Mouse (Mus musculus) ES-E14 (cell line): ENCODE data around the gene Pde6h. TPM values are rescaled to one million over a fixed set of nuclear protein-coding genes. Genes with fewer than 3 reads are reported as not detected.
A peak's percentile ranks its signal among the peaks of the same experiment; 100 is the strongest.

Experiments used
- DNase-seq: peaks from one replicate; pipeline ENCODE4 v3.0.0-alpha.2; 2013; ENCODE audit warnings: low read depth, low spot score
- H3K27ac ChIP-seq: 2 replicates; pipeline ENCODE4 v1.5.1; 2012; ENCODE audit warnings: low read depth, mild to moderate bottlenecking, low read length, moderate library complexity, mixed read lengths; ENCODE audit not compliant: poor library complexity, insufficient read depth, severe bottlenecking
- H3K36me3 ChIP-seq: 2 replicates; pipeline ENCODE4 v1.6.1; 2012; ENCODE audit warnings: mild to moderate bottlenecking, low read length, moderate library complexity, mixed read lengths; ENCODE audit not compliant: control insufficient read depth, poor library complexity, insufficient read depth, severe bottlenecking
- H3K4me1 ChIP-seq, 2 experiments: fragments of 150-350 bp in 1 of 2; sonication (generic) in 1 of 2; 2 replicates each; pipeline ENCODE4 v1.6.1; 2012; ENCODE audit warnings: low read length in 2 of 2, mild to moderate bottlenecking in 1 of 2, mixed read lengths in 1 of 2; ENCODE audit not compliant: control insufficient read depth in 2 of 2, insufficient read depth in 2 of 2, poor library complexity in 1 of 2
- H3K4me3 ChIP-seq, 2 experiments: fragments of 150-350 bp in 1 of 2; sonication (generic) in 1 of 2; 2 replicates each; pipeline ENCODE4 v1.5.1; 2012; ENCODE audit warnings: low read length in 2 of 2, low read depth in 1 of 2, mild to moderate bottlenecking in 1 of 2, mixed read lengths in 1 of 2; ENCODE audit not compliant: insufficient read depth in 1 of 2, poor library complexity in 1 of 2, severe bottlenecking in 1 of 2
- H3K9ac ChIP-seq: 2 replicates; pipeline ENCODE4 v1.6.1; 2012; ENCODE audit warnings: low read depth, mild to moderate bottlenecking, low read length, mixed read lengths; ENCODE audit not compliant: poor library complexity, insufficient read depth, severe bottlenecking
- H3K9me3 ChIP-seq: fragments of 150-350 bp; sonication (generic); 2 replicates; pipeline ENCODE4 v1.6.1; 2012; ENCODE audit warnings: low read depth, mild to moderate bottlenecking, low read length; ENCODE audit not compliant: control insufficient read depth, insufficient read depth
- CHD2 ChIP-seq: IDR thresholded peaks from 2 replicates; pipeline ENCODE4 v1.6.1; 2014; ENCODE audit warnings: mild to moderate bottlenecking, low read depth, low read length, inconsistent platforms
- HCFC1 ChIP-seq: IDR thresholded peaks from 2 replicates; pipeline ENCODE4 v1.6.1; 2012; ENCODE audit warnings: low read length, inconsistent platforms, borderline replicate concordance; ENCODE audit not compliant: insufficient read depth
- MAFK ChIP-seq: IDR thresholded peaks from 2 replicates; pipeline ENCODE4 v1.6.1; 2014; ENCODE audit warnings: mild to moderate bottlenecking, low read depth, low read length, inconsistent platforms; ENCODE audit not compliant: insufficient read depth
- ZC3H11A ChIP-seq: IDR thresholded peaks from 2 replicates; pipeline ENCODE4 v1.6.1; 2012; ENCODE audit warnings: low read depth, mild to moderate bottlenecking, inconsistent platforms, low read length, borderline replicate concordance
- ZNF384 ChIP-seq: IDR thresholded peaks from 2 replicates; pipeline ENCODE4 v1.6.1; 2012; ENCODE audit warnings: low read depth, low read length, inconsistent platforms
- in situ Hi-C, 2 experiments: fragments of 600-800 bp; cut with MboI; formaldehyde crosslinking; loops; one replicate each; pipeline ENCODE4 v1.15.1; 2025; ENCODE audit warnings: low sequenced_read_pairs in 2 of 2, inconsistent platforms in 1 of 2; ENCODE audit not compliant: unreplicated experiment in 2 of 2
- total RNA-seq: library from RNA; depleted of rRNA; stranded (reverse); fragments of 300-350 nt; gene quantifications from 2 replicates; pipeline ENCODE4 v1.2.3, GENCODE M21; 2012

Gene Pde6h
- total RNA-seq, 1 experiment: 0.45 TPM

DNA sequence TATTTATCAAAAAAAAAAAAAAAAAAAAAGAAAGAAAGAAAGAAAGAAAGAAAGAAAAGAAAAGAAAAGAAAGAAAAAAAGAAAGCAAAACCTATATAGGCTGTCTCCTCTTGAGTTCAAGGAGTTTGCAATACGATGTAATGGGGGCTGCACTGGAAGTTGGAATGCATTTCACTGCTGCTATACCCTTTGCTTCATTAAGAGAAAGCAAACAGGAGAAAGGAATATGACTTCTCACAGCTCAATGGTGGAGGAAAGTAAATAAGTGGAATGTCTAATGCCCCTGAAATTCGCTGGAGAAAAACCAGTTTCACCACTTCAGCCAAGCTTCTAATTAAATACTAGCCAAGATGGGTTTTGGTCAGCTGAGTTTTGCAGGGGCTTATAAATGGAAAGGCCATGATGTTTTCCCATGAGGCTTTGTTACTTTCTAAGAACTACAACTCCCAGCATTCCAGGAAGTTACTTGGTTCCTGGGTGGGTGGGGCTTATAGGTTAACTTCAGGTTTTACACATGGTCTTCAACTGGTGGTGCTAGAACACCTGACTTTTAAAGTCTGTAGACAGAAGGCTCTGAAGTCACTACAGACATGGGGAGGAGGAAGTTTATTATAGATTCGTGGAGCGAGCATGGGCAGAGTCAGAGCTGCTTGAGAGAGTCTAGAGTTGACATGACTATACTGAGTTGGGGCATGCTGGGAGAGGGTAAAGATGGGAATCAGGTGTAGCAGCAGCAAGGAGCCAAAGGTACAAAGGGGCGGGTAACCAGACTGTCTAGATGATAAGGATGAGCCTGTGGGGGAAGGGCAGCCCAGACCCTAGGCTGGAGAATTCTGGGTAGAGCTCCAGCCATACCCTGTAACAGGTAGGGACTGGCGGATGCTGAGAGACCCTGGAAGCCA lies 77.9 kb downstream of the Pde6h start:
- H3K4me3 ChIP-seq: no peak overlapping the region
- peak; percentile 92 for TF ChIP-seq HCFC1
- TF ChIP-seq ZNF384: no peak
- TF ChIP-seq CHD2: no peak
- no peak for TF ChIP-seq ZC3H11A
- DNase-seq: no peak
- no peak overlapping the region; the same call in 1 of the 2 replicates for H3K27ac ChIP-seq
- no peak overlapping the region for H3K9ac ChIP-seq
- H3K4me1 ChIP-seq: peaks cover 0 to 2% of the 10 kb centered on the region in 2 experiments; a peak in 1 of 4 replicates
- in situ Hi-C loops: no loop called here
- H3K36me3 ChIP-seq: no peaks in the 10 kb centered on the region
- no peaks in the 10 kb centered on the region for H3K9me3 ChIP-seq

DNA sequence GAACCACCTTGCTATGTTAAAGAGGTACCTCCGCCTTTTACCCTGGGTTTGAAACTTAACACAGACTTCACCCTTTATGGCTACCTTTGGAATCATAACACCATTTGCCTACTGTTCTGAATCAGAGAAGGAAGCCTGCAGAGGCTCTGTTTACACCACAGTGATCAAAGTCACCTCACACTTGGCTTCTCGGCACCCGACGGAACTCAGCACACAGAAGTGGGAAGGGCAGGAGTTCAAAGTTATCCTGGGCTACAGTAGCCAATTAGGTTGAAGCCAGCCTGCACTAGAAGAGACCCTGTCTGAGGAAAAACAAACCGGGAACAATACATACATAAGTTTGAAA lies 78.5 kb downstream of the Pde6h start:
- H3K36me3 ChIP-seq: no peaks in the 10 kb centered on the region
- H3K27ac ChIP-seq: no peak overlapping the region
- in situ Hi-C loops: no loop called here
- H3K4me1 ChIP-seq: peaks cover 0 to 2% of the 10 kb centered on the region in 2 experiments; a peak in 1 of 4 replicates
- no peak for DNase-seq
- no peaks in the 10 kb centered on the region for H3K9me3 ChIP-seq
- no peak overlapping the region for H3K9ac ChIP-seq
- no peak for TF ChIP-seq ZNF384
- no peak for TF ChIP-seq CHD2
- no peak for TF ChIP-seq MAFK
- TF ChIP-seq HCFC1: no peak
- no peak for TF ChIP-seq ZC3H11A
- H3K4me3 ChIP-seq: no peak overlapping the region

DNA sequence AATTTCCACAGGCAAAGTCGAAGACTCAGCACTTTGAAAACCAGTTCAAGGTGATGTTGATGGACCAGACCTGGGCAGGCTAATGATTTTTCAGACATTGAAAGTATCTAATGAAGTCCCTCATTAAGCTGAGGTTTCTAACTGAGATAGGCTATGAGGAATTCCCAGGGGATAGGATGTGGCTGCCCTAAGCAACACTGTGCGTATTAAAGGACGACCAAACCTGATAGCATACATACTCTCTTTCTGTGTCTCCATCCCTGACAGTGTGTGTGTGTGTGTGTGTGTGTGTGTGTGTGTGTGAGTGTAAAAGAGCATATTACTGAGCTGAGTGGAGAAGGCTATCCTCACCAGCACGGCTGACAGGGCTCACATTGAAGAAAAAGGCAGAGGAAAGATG lies 80.7 kb downstream of the Pde6h start:
- no peaks in the 10 kb centered on the region for H3K9me3 ChIP-seq
- no peak overlapping the region for H3K27ac ChIP-seq
- in situ Hi-C loops: no loop called here
- no peak overlapping the region for H3K4me3 ChIP-seq
- no peak for DNase-seq
- no peaks in the 10 kb centered on the region for H3K36me3 ChIP-seq
- peaks cover 0 to 2% of the 10 kb centered on the region in 2 experiments; a peak in 1 of 4 replicates for H3K4me1 ChIP-seq
- H3K9ac ChIP-seq: no peak overlapping the region
- TF ChIP-seq HCFC1 (no peak), ZC3H11A (no peak), ZNF384 (no peak), CHD2 (no peak), MAFK (no peak)

DNA sequence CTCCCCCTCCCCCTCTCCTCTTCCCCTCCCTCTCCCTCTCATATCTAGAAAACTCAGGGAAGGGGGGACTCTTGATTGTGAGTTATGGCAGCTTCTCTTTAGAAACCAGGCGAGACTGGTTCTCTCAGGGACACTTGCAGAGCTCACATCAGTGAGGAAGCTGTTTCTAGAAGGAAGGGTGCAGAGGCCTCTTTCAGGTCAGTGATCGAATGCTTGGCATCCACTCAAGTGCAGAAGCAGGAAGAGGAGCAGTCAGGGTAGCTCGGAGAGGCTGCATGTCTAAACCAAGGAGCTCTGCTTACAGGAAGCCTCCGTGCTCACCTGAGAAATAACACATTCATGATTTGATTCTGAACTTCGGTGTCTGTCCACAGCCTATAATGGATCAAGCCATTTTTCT lies 87.6 kb downstream of the Pde6h start:
- Histone ChIP-seq H3K9ac (no peak overlapping the region), H3K9me3 (no peaks in the 10 kb centered on the region), H3K4me3 (no peak overlapping the region), H3K27ac (no peak overlapping the region), H3K4me1 (no peaks in the 10 kb centered on the region), H3K36me3 (no peaks in the 10 kb centered on the region)
- TF ChIP-seq ZNF384 (no peak), HCFC1 (no peak), CHD2 (no peak), ZC3H11A (no peak), MAFK (no peak)
- in situ Hi-C loops: no loop called here
- DNase-seq: no peak
